Mouse (Mus musculus): Measurements from ENCODE around the gene Tm9sf1.

DNA sequence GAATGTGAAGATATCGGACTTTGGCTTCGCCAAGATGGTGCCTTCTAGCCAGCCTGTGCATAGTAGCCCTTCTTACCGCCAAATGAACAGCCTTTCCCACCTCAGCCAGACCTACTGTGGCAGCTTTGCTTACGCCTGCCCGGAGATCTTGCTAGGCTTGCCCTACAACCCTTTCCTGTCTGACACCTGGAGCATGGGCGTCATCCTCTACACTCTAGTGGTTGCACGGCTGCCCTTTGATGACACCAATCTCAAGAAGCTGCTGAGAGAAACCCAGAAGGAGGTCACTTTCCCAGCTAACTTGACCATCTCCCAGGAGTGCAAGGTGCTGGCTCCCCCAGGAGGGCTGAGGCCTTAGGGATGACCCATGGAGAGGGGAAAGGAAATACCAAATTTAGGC lies 7.9 kb upstream of the Tm9sf1 start:
- no peak for TF ChIP-seq POLR2A (IDR thresholded peaks at IDR 0.05; ENCODE audit: low read depth, low read length)
- TF ChIP-seq CTCF (IDR thresholded peaks at IDR 0.05; ENCODE audit: borderline replicate concordance, insufficient read depth, low read length), result no peak

Data from embryonic fibroblast, embryonic 13.5 days (primary cell).